Mouse (Mus musculus) cerebellum, adult 2 months (tissue): ENCODE measurements around the gene Gpr88.

Experiments
- CTCF ChIP-seq: fragments of 200-500 bp; IDR thresholded peaks from 2 replicates; pipeline ENCODE4 v1.5.1; 2011; ENCODE audit warnings: low read depth, mild to moderate bottlenecking, control low read depth, low read length, moderate library complexity, borderline replicate concordance; ENCODE audit not compliant: insufficient read depth
- POLR2A ChIP-seq: fragments of 200-500 bp; IDR thresholded peaks from 2 replicates; pipeline ENCODE4 v1.6.1; 2011; ENCODE audit warnings: low read length, control low read depth, borderline replicate concordance; ENCODE audit not compliant: insufficient read depth

GRCm38 (mm10) chr3:116302581-116302980, 49.3 kb upstream of the Gpr88 start:
- TF ChIP-seq CTCF, result no peak
- TF ChIP-seq POLR2A, result no peak
